Mouse (Mus musculus) erythroblast, embryonic 14.5 days (primary cell): ENCODE data around the gene Plek2.

Experiments used
- GATA1 ChIP-seq: IDR thresholded peaks from 2 replicates; pipeline ENCODE4 v1.6.1; 2012; ENCODE audit warnings: low read length, inconsistent platforms, mixed read lengths
- TAL1 ChIP-seq: IDR thresholded peaks from 3 replicates; pipeline ENCODE4 v1.6.1; 2012; ENCODE audit warnings: low read length, inconsistent platforms, mixed read lengths

DNA sequence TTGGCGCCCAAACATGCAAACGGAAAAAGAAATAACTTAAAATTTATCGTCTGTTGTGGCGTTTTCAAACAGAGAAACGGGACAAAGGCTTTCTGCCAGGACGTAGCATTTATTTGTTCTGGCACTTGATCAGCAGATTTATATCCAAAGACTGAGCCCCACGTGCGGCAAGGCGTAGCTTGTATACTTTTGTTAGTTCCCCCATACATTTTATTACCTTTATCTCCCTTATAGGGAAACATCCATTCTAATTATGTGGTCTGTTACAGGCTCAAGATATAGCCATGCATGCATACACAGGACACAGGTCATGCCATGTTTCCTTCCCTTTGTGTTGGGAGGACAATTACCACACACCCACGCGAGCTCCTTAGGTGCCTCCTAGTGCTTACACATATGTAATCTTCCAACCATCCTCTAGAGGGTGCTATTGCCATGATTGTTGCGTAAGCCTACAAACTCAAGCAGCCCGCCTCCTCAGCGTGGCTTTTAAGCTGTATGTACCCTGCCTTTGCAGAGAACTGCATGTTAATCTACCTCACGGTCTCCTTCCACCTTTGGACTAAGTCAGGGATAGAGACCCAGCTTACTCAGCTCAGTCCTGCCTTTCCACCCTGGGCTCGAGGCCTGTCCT, 12.4 kb upstream of the Plek2 start:
- TF ChIP-seq TAL1 (no peak), GATA1 (no peak)
